Mouse (Mus musculus): ENCODE measurements around the gene Tmem176a.

DNA sequence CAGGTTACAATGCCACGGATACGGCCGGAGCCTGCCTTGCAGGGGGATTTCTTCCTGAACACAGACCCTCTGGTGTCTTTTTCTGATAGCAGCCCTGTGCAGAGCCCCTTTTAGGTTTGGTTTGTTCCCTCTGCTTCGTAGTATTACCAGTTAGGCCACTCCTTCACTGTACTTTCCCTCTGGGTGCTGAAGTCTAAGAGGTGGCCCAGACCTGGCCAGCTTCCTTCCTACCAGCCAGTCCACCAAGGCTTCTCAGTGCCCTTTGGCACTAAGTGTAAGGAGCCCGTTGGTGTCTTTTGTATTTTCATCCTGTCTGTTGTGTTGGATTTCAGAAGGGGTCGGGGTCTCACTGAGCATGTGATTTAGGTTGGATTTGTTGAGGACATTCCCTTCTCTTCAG is 34.8 kb downstream of the Tmem176a start:
- no peak for TF ChIP-seq CTCF (IDR thresholded peaks at IDR 0.05; ENCODE audit: control insufficient read depth, insufficient read depth, insufficient read length)
- TF ChIP-seq USF1 (IDR thresholded peaks at IDR 0.05; ENCODE audit: low read depth), result no peak
- no peak for TF ChIP-seq CEBPB (IDR thresholded peaks at IDR 0.05; ENCODE audit: low read depth)
- TF ChIP-seq MAX (IDR thresholded peaks at IDR 0.05), result no peak
- no peak for TF ChIP-seq FOSL1 (IDR thresholded peaks at IDR 0.05; ENCODE audit: insufficient read depth, low read length, poor library complexity, severe bottlenecking)
- no peak for TF ChIP-seq MYOD1 (IDR thresholded peaks at IDR 0.05; ENCODE audit: control insufficient read depth, insufficient read length, low read depth)
- no peak for TF ChIP-seq MYOG (IDR thresholded peaks at IDR 0.05; ENCODE audit: control insufficient read depth, extremely low read depth, insufficient read length)
